Mouse (Mus musculus) myocyte (in vitro differentiated cells): ENCODE measurements around the gene Urod. TPM values are rescaled to one million over a fixed set of nuclear protein-coding genes. Genes with fewer than 3 reads are reported as not detected.

Experiments used
- H3K27me3 ChIP-seq: one replicate; pipeline ENCODE4 v1.6.1; 2011; ENCODE audit not compliant: control insufficient read depth, insufficient read depth, insufficient read length
- H3K36me3 ChIP-seq: one replicate; pipeline ENCODE4 v1.6.1; 2011; ENCODE audit not compliant: control insufficient read depth, insufficient read depth
- H3K4me2 ChIP-seq: one replicate; pipeline ENCODE4 v1.6.1; 2011; ENCODE audit warnings: low read depth, control low read depth
- H3K4me3 ChIP-seq: one replicate; pipeline ENCODE4 v1.5.1; 2011; ENCODE audit warnings: mild to moderate bottlenecking, control low read depth, moderate library complexity
- H3K79me2 ChIP-seq: one replicate; pipeline ENCODE4 v1.6.1; 2011; ENCODE audit not compliant: control insufficient read depth, insufficient read depth
- H3ac ChIP-seq: one replicate; pipeline ENCODE4 v1.6.1; 2011; ENCODE audit not compliant: control insufficient read depth, insufficient read length
- CEBPB ChIP-seq: IDR thresholded peaks from 2 replicates; pipeline ENCODE4 v1.6.1; 2011; ENCODE audit warnings: mild to moderate bottlenecking, moderate library complexity; ENCODE audit not compliant: poor library complexity, insufficient read depth, severe bottlenecking
- E2F4 ChIP-seq: IDR thresholded peaks from one replicate; pipeline ENCODE4 v1.6.1; 2011; ENCODE audit warnings: mild to moderate bottlenecking, control low read depth, moderate library complexity; ENCODE audit not compliant: insufficient read depth
- MAX ChIP-seq: IDR thresholded peaks from one replicate; pipeline ENCODE4 v1.6.1; 2011; ENCODE audit warnings: low read depth, mild to moderate bottlenecking, control low read depth
- MYOD1 ChIP-seq, 3 experiments: IDR thresholded peaks; one replicate each; pipeline ENCODE4 v1.6.1; 2011; ENCODE audit warnings: control low read depth in 2 of 3, low read depth in 2 of 3, mild to moderate bottlenecking in 2 of 3, moderate library complexity in 1 of 3; ENCODE audit not compliant: insufficient read length in 2 of 3, control insufficient read depth in 1 of 3
- MYOG ChIP-seq, 3 experiments: IDR thresholded peaks; one replicate each; pipeline ENCODE4 v1.6.1; 2011; ENCODE audit warnings: control low read depth in 2 of 3, low read depth in 2 of 3, mild to moderate bottlenecking in 2 of 3; ENCODE audit not compliant: insufficient read length in 2 of 3, control insufficient read depth in 1 of 3, insufficient read depth in 1 of 3
- POLR2A ChIP-seq: IDR thresholded peaks from one replicate; pipeline ENCODE4 v1.6.1; 2011; ENCODE audit warnings: low read depth, mild to moderate bottlenecking, control low read depth, moderate library complexity; ENCODE audit not compliant: insufficient read length
- POLR2AphosphoS2 ChIP-seq: IDR thresholded peaks from one replicate; pipeline ENCODE4 v1.6.1; 2011; ENCODE audit warnings: low read depth, control low read depth; ENCODE audit not compliant: insufficient read length
- REST ChIP-seq: IDR thresholded peaks from one replicate; pipeline ENCODE4 v1.6.1; 2011; ENCODE audit warnings: mild to moderate bottlenecking, control low read depth, moderate library complexity; ENCODE audit not compliant: insufficient read depth, insufficient read length
- SRF ChIP-seq: IDR thresholded peaks from one replicate; pipeline ENCODE4 v1.6.1; 2011; ENCODE audit warnings: low read depth; ENCODE audit not compliant: control insufficient read depth, insufficient read length
- TCF12 ChIP-seq: IDR thresholded peaks from one replicate; pipeline ENCODE4 v1.6.1; 2011; ENCODE audit warnings: mild to moderate bottlenecking, control low read depth; ENCODE audit not compliant: poor library complexity, insufficient read depth, severe bottlenecking
- TCF3 ChIP-seq: IDR thresholded peaks from one replicate; pipeline ENCODE4 v1.6.1; 2011; ENCODE audit warnings: low read depth, control low read depth; ENCODE audit not compliant: insufficient read length
- USF1 ChIP-seq: IDR thresholded peaks from one replicate; pipeline ENCODE4 v1.6.1; 2011; ENCODE audit warnings: low read depth, mild to moderate bottlenecking, control low read depth, moderate library complexity
- polyA plus RNA-seq: library from polyadenylated mRNA; unstranded; fragments of >200 nt; fragmentation: generic; extraction: Trizol; gene quantifications from one replicate; pipeline ENCODE4 v1.2.1, GENCODE M21; 2012; ENCODE audit warnings: missing spikeins

Gene Urod
- polyA plus RNA-seq, 1 experiment: 69.6 TPM

DNA sequence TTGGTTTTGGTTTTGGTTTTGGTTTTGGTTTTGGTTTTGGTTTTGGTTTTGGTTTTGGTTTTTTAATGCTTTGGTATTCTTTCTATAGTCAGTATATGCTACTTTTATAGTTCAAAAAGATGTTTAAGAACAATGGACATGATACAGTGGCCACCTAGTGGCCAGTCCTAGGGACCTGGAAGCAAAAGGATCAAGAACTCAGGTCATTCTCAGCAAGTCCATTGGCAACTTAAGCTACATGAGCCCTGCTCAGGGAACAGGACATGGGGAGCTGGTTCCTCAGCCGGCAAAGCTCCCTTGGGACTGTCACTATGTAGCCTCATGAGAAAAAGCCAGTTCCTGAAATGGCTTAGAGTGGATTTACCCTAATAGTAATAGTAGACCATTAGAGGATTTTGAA, 42.6 kb downstream of the Urod start:
- no peak overlapping the region for H3ac ChIP-seq
- peaks cover 25% of the 10 kb centered on the region for H3K27me3 ChIP-seq
- no peak for TF ChIP-seq MYOG (IDR thresholded peaks at IDR 0.05; ENCODE audit: control insufficient read depth in 1 of 3, insufficient read depth in 1 of 3, insufficient read length in 2 of 3, low read depth in 2 of 3)
- no peak for TF ChIP-seq MAX
- no peak for TF ChIP-seq E2F4
- TF ChIP-seq SRF: no peak
- TF ChIP-seq CEBPB: no peak
- no peak for TF ChIP-seq POLR2AphosphoS2
- TF ChIP-seq MYOD1 (IDR thresholded peaks at IDR 0.05; ENCODE audit: control insufficient read depth in 1 of 3, insufficient read length in 2 of 3, low read depth in 2 of 3): no peak
- TF ChIP-seq REST: no peak
- no peak for TF ChIP-seq POLR2A
- TF ChIP-seq TCF3: no peak
- no peak for TF ChIP-seq TCF12
- no peak for TF ChIP-seq USF1
- no peak overlapping the region for H3K4me2 ChIP-seq
- no peaks in the 10 kb centered on the region for H3K36me3 ChIP-seq
- H3K4me3 ChIP-seq: no peak overlapping the region
- H3K79me2 ChIP-seq: no peaks in the 10 kb centered on the region

DNA sequence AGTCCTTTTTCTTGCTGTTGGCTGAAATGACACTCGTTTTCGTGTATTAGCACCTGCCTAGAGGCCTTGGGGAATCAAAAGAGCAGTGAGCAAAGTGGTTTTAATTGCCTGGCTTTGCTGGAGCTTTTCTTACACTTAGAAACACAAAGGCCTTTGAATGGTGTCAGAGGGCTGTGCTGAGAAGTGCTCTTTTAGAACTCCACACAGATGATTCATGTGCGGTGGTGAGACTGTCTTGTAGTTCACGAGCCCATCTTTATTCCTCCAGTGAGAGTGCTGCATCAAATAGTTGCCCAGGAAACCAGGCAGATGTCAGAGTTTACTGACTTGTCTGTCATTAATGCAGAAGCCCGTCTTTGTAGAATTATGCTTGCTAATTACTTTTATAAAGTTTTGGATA, 50.2 kb downstream of the Urod start:
- Histone ChIP-seq H3K4me2 (no peak overlapping the region), H3ac (no peak overlapping the region), H3K27me3 (peaks cover 25% of the 10 kb centered on the region), H3K79me2 (no peaks in the 10 kb centered on the region), H3K4me3 (no peak overlapping the region), H3K36me3 (no peaks in the 10 kb centered on the region)
- no peak for TF ChIP-seq POLR2A
- TF ChIP-seq REST: no peak
- TF ChIP-seq MYOG (IDR thresholded peaks at IDR 0.05; ENCODE audit: control insufficient read depth in 1 of 3, insufficient read depth in 1 of 3, insufficient read length in 2 of 3, low read depth in 2 of 3): no peak
- no peak for TF ChIP-seq CEBPB
- TF ChIP-seq TCF3: no peak
- TF ChIP-seq SRF: no peak

DNA sequence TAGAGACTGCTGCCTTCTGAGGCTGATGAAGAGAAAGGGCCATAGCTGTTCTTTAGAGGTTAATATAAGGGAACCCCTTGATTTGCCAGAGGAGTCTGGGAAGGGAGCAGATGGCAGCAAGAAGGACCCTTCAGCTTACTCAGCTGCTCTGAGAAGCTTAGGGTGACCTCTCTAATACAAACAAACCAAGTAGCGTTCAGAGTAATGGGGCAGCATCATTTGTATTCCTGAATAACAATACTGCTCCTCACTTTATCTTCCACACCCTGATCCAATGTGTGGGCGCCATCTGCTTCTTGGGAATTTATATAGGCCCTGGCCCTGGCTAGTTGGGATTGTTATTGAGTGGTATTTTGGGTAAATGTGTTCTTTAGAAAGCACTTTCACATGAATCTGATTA, 51.5 kb downstream of the Urod start:
- H3K4me3 ChIP-seq: no peak overlapping the region
- H3K4me2 ChIP-seq: no peak overlapping the region
- H3K27me3 ChIP-seq: peaks cover 19% of the 10 kb centered on the region
- TF ChIP-seq CEBPB (no peak), SRF (no peak), TCF3 (no peak), POLR2A (no peak), TCF12 (no peak), USF1 (no peak), REST (no peak), MYOG (IDR thresholded peaks at IDR 0.05; ENCODE audit: control insufficient read depth in 1 of 3, insufficient read depth in 1 of 3, insufficient read length in 2 of 3, low read depth in 2 of 3) (no peak), MYOD1 (IDR thresholded peaks at IDR 0.05; ENCODE audit: control insufficient read depth in 1 of 3, insufficient read length in 2 of 3, low read depth in 2 of 3) (no peak), E2F4 (no peak)
- H3K79me2 ChIP-seq: no peaks in the 10 kb centered on the region
- H3K36me3 ChIP-seq: no peaks in the 10 kb centered on the region
- H3ac ChIP-seq: no peak overlapping the region

Other genes starting within 250 kb of the Urod start
- gene Toe1, start 186.8 kb downstream of the Urod start, polyA plus RNA-seq: 15.4 TPM
- 3.4 TPM for gene Mutyh, start 186.7 kb downstream of the Urod start, polyA plus RNA-seq
- 1.5 TPM for gene Hpdl, start 172.7 kb downstream of the Urod start, polyA plus RNA-seq
- not detected for gene Zswim5, start 117.0 kb downstream of the Urod start, polyA plus RNA-seq
- 28.7 TPM for gene Hectd3, start 904 bp upstream of the Urod start, polyA plus RNA-seq
- gene Eif2b3, start 25.0 kb upstream of the Urod start, polyA plus RNA-seq: 36.3 TPM
- 0.02 TPM for gene Ptch2, start 101.7 kb upstream of the Urod start, polyA plus RNA-seq
- 20.2 TPM for gene Btbd19, start 131.3 kb upstream of the Urod start, polyA plus RNA-seq
- gene Tctex1d4, start 132.4 kb upstream of the Urod start, polyA plus RNA-seq: 0.18 TPM
- 17.4 TPM for gene Plk3, start 139.6 kb upstream of the Urod start, polyA plus RNA-seq
- 3,907 TPM for gene Rps8, start 161.8 kb upstream of the Urod start, polyA plus RNA-seq
- 18.5 TPM for gene Kif2c, start 188.2 kb upstream of the Urod start, polyA plus RNA-seq